Mouse (Mus musculus): ENCODE measurements at regions not wholly inside any gene's neighbourhood (a gene's known extent, or its start where the extent isn't known, plus 50 kb on each side); places are given as distances from the start of the nearest gene placed in this dataset.

GRCm38 (mm10) chr13:41897481-41898317 is 50.2 kb upstream of the Adtrp start:
- no peak for DNase-seq
